Mouse (Mus musculus): ENCODE measurements around the gene Zscan5b.
"Not testable (repeated sequence)": the region's sequence is repeated elsewhere in the genome, so short reads cannot be mapped to it uniquely, and the experiment has no call there.

The Zscan5b gene

DNA sequence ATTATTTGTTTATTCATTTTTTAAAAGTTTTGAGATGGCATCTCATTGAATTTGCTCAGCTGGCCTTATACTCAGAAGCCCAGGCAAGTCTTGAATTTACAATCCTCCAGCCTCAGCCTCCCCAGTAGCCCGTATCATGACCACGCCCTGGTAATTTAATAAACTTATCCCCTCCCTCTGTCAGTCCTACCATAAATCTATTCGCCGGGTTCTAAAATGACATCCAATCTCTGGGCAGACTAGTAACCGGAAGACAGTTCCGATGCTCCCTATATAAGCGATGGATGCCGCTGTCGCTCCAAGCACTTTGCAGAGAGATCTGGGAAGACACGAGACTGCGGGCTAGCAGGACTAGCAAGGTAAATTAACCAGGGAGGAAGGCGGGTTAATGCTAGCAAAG lies at the start of gene Zscan5b:
TSS of gene Zscan5b (plus strand) at position 301 of the 400 bp plus-strand sequence.
- DNase-seq = no peak

DNA sequence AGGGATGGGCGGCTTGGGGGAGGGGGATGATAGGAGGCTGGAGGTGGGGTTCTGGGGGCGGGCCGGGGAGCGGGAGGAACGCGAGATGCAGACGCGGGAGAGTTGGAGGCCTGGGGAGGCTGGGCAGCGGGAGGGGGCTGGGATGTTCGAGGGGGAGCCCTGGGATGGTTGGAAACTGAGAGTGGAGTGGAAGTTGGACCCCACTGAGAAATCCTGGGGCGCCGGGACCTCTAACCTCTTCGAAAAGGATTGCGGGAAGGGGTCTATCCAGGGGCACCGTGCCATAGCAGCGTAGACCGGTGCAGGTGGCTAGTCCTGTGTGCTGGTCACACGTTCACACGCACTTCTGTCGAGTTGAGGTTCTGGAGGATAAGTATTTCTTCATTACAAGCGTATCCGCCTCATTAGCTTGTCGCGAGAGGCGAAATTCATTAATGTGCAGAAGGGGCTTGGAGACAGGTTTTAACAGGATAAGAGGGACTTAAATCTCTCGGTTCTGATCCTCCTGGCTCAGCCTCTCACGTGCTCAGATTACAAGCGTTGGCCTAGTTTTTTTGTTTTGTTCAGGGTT lies 49.3 kb upstream of the Zscan5b start:
- no peak for DNase-seq

DNA sequence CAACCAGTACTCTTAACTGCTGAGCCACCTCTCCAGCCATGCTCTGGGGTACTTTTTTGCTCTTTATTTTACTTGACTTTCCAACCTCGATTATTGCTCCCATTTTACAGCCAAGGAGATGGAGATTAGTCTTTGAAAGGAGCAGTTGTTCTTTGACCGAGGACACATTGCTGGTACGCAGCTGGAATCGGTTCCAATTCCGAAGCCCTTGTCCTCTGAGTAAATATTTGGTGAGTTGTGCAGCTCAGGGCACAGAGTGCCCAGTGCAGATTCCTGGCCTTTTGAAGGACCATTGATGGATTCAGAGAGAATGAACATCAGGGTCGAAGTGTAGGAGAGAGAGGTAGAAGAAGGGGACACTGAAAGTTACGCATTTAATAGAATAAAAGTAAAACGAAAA lies 48.2 kb upstream of the Zscan5b start:
- no peak for DNase-seq

DNA sequence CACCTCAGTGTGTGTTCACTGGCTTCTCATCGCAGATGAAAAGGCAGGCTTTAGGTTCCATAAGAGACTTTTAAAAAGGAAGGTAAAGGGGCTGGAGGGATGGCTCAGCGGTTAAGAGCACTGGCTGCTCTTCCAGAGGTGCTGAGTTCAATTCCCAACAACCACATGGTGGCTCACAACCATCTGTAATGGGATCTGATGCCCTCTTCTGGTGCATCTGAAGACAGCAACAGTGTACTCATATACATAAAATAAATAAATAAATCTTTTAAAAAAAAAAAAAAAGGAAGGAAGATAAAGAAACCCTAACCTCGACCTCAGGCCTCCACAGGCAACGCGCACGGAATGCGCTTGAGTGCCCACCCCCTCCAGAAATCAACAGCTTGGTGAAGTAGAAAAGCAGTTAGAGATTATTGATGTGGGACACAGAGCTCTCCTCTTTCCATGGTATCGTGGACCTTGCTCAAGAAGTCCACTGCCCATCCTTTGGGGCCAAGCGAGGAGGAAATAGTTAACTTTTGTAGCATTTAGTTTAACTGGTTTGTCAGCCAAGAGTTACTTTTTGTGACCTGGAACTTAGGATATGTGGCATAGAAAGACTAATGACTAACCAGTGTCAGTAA lies 47.6 kb upstream of the Zscan5b start:
- not testable (repeated sequence) for DNase-seq

DNA sequence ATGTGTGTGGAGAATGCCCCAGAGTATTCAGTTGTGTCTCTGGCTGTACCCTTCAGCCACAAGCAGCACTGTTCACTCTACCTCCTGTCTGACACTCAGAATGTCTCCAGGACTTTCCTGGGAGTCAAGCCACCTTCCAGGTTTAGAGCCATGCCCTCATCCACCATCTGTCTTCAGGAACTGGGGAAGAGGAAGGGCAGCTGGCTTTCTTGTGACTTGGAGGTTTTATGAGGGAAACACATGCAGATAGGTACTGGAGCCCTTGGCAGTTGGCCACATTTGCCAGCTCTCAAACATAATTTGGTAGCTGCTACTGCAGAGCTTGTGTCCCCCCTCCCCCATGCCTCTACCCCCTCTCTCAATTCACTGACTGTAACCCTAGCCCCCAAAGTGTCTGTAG lies 43.1 kb upstream of the Zscan5b start:
- DNase-seq = no peak

DNA sequence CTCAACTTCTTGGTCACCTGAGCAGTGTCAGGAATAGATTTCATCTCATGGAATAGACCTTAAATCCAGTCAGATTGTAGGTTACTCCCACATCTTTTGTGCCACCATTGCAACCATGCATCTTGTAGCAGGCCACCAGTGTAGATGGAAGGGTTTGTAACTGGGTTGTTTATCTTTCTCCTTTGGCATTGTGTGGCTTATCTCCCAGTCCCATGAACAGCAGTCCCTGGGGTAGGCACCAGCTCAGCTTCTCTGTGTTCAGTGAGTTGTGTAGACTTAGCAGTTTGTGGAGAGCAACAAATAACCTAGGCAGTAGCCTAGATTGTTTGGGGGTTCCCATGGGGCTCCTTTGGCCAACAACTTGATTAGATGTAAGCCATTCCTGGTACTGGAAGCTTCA lies 39.2 kb upstream of the Zscan5b start:
- DNase-seq = no peak

DNA sequence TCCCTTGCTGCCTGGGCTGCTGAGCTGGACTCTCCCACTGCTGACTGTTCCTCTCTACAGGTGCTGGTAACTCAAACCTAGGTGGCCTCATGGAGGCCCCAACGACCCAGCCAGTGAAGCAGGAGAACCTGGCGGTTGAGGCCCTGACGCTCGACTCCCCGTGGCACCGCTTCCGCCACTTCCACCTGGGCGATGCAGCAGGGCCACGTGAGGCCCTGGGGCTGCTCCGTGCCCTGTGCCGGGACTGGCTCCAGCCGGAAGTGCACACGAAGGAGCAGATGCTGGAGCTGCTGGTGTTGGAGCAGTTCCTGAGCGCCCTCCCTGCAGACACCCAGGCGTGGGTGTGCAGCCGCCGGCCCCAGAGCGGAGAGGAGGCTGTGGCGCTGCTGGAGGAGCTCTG lies 38.3 kb upstream of the Zscan5b start:
- DNase-seq = no peak

DNA sequence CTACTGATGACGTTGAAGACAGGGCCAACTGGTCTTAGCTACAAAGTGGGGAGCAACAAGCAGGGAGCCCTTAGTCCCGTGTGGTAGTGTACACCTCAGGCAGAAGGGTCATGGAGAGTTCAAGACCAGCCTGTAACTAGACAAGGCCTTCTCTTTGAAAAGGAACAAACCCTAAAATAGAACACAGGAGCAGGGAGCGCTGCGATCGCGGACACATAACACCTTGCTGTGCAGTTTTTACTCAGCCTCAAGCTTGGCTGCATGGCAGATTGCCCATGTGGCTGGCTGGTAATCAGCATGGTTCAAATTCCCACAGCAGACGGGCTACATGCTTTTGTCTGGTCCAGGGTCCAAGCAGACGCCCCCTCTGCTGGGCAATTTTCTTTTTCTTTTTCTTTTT lies 37.6 kb upstream of the Zscan5b start:
- no peak for DNase-seq

DNA sequence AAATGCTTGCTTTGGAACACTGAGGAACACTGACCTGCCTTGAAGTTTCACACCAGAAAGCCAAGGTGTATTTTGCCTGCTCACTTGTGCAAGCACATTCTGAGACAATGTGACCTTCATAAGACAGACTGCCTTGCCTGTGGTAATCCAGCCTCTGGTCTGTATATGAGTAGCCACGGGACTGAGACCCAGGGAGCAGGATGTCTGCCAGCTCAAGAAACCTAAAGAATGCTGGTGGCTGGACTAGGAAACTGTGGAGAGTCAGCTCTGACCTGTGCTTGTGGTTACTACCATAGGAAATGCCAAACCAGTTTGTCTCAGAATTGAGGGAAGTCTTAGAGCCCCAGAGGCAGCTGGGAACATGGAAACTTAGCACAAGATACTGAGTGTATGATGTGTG lies 36.7 kb upstream of the Zscan5b start:
- DNase-seq = no peak

DNA sequence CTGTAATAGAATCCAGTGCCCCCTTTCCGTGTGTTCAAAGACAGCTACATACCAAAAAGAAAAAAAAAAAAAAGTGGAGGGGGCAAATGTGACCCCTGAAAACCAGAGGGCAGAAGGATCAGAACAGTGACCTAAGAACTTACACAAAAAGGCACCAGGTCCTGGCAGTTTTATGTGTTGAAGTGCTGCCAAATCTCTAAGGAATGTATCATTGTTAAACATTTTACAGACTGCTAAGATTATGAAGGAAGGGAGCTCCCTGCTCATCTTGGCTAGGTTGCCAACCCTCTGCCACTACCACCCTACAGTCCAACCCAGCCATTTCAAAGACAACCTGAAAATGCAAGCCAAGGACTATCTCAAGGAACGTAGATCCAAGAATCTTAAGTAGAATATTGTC lies 35.9 kb upstream of the Zscan5b start:
- no peak for DNase-seq

DNA sequence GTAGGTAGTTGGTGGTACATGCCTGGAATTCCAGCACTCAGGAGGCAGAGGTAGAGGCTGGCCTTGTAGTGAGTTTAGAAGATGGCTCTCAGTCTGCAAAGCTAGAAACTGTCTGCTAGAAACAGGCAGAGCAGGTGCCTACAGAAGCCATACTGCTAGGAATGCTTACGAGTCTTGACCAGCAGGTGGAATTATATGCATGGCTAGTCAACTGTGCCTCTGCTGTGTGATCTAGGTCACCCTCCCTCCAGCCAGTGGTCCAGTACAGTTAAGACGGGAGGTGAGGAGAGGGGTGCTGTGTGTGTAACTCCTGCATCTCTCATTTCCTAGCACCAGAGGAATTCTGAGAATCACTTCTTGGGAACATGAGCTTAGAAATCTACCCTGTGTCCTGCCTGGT lies 35.3 kb upstream of the Zscan5b start:
- no peak for DNase-seq

DNA sequence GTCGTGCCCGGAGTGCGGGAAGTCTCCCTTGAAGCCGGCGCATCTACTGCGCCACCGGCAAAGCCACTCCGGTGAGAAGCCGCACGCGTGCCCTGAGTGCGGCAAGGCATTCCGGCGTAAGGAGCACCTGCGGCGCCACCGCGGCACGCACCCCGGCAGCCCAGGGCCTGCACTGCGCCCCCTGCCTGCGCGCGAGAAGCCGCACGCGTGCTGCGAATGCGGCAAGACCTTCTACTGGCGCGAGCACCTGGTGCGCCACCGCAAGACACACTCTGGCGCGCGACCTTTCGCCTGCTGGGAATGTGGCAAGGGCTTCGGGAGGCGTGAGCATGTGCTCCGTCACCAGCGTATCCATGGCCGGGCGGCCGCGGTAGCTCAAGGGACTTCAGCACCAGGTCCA lies 32.5 kb upstream of the Zscan5b start:
- DNase-seq = no peak

DNA sequence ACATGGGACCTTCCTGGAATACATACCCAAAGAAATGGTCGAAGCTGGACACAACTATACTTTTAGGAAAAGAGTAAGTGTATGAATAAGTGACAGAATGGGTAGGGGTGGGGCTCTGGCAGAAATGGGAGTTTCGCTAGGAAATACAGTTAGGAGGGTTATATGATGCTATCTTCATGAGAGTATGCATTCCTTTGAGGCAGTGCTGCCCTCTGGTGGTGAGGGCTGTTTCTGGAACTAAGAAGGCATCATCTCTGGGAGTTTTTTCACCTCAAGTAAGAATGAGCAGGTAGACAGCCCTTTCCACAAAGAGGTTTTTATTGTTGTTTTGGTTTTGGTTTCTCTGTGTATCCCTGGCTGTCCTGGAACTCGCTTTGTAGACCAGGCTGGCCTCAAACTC lies 30.7 kb upstream of the Zscan5b start:
- peak; percentile 86 for DNase-seq

DNA sequence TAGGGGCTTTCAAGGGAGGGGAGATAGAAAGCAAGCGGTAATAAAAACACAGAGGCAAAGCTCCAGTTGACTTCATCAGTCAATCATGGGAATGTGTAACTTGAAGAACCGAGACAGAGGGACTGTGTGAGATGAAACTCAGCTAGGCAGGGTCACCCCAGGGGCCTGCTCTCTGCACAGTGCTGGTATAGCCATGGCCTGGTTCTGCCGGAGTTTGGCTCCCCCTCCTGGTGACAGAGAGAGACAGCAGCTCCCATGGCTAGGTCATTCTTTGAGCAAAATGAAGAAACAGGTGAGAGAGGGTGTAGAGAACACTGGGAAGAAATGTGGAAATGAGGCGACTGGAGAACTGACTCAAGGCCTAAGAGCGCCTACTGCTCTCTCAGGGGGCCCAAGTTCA lies 27.9 kb upstream of the Zscan5b start:
- DNase-seq = peak; percentile 78

DNA sequence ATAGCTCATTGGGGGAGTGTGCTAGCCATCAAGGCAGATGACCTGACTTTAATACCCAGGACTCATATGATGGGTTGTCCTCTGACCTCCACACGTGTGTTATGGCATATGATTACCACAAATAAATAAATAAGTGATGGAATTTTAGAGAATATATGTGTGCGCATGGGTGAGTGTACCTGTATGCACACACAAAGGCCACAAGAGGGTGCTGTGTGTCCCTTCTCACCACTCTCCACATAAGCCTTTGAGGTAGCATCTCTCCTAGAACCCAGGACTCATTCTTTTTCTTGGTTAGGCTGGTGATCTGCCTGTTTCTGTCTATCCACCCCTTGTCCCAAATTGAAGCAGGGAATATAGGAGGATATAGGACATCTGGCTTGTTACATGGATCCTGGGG lies 26.3 kb upstream of the Zscan5b start:
- no peak for DNase-seq

DNA sequence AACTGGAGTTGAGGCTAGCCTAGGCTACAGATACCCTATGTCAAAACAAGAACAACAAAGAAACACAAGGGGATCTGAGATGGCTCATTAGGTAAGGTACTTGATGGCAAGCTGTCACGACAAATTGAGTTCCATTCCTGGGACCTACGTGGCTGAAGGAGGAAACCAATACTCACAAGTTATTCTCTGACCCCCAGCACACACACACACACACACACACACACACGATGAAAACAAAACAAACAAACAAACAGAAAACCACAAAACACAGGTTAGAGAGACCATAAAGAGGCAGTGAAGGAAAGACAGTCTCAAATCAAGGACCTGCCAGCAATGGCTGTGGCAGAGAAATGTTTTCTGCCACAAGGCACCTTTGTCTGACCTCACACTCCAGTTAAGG lies 25.3 kb upstream of the Zscan5b start, which contains the start of gene Galp:
TSS of gene Galp (plus strand) at position 301 of the 400 bp plus-strand sequence.
- no peak for DNase-seq

DNA sequence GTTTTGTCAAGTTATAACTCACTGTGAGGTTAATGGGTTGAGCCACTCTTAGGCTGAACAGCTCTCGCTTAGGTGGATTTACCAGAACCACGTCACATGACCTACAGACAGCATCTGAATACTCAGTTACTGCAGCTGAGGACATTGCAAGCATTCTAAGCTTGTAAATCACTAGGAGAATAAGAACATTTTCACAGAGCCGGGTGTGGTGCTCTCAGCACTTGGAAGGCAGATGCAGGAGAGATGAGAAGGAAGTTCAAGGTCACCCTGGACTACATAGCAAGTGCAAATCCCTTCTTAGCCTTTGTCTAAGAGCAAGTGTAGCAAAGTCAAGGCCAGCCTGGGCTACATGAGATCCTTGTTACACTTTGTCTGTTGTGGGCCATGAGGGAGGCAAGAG lies 17.9 kb upstream of the Zscan5b start:
- no peak for DNase-seq

DNA sequence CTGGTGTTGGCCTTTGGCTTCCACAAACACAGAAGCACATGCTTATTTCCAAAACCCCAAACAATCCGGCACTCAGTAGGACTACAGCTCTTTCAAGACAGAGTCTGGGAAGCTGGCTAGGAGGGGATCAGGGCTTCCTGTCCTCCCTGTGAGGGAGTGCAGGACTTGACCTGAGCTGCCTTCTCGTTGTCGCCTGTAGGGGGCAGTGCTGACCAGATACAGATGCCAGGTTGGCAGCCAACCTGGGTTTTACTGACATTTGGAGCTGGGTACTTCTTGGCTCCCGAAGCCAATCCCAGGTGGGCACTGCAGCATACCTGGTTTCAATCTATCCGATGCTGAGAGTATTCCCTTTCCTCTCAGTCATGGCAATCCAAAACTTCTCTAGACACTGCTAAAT lies 8.9 kb upstream of the Zscan5b start:
- peak; percentile 19 for DNase-seq

DNA sequence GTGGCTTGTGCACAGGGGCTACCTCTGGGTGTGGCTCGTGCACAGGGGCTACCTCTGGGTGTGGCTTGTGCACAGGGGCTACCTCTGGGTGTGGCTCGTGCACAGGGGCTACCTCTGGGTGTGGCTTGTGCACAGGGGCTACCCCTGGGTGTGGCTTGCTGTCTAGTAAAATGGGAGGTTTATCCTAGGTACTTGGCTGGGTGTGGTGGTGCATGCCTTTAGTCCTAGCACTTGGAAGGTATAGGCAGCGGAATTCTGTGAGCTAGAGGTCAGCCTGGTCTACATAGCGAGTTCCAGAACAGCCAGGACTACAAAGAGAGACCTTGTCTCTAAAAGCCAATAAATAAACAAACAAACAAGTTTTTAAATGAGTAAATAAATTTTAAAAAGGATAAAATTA lies 7.4 kb upstream of the Zscan5b start:
- DNase-seq = not testable (repeated sequence)

DNA sequence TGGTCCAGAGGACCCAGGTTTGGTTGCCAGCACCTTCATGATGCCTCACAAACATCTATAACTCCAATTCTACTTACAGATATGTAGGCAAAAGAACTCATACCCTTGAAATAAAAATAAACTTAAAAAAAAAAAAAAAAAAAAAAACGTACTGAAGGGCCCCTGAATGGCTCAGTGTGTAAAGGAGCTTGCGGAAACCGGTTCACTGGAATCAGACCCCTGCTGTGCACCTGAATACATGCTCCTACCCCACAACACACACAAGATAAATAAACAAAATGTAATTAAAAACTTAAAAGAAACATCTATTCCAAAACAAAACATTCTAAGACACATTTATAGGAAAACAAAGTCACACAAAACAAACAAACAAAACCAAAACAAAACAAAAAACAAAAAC lies 1.9 kb upstream of the Zscan5b start:
- no peak for DNase-seq

DNA sequence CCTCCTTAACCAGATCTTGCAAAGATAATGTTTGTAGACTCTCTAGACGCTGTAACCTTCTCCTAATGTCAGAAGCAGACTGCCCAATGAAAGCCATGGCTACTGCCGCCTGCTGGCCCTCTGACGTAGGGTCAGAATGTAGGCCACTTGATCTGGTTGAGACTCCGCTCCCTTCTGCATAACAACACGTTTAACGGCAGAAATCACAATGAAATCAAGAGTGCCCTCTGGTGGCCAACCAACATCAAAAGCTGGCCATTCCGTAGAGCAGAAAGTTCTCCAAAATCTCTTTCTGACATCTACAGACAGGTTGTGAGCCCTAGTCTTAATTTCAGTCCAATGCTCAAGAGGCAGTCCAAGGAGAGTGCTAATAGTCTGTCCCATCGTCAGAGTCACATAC lies 6.4 kb downstream of the Zscan5b start:
- peak; percentile 13 for DNase-seq

DNA sequence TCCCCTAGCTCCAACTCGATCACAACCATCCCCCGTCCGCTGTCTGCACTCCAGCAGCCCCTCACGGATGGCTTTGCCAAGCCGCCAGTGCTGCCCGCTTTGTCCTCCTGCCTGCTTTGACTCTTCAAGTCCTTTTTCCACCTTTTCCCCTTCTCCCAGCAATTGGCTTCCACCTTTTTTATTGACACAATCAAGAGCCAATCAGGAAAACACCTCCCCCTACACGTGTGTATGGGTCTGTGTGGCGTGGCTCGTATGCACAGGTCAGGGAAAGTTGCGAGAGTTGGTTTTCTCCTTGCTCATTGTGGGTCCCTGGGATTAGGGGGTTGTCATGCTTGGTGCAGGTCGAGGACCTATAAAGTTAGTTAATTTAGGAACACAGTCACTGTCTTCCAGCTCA lies 17.7 kb downstream of the Zscan5b start:
- no peak for DNase-seq

DNA sequence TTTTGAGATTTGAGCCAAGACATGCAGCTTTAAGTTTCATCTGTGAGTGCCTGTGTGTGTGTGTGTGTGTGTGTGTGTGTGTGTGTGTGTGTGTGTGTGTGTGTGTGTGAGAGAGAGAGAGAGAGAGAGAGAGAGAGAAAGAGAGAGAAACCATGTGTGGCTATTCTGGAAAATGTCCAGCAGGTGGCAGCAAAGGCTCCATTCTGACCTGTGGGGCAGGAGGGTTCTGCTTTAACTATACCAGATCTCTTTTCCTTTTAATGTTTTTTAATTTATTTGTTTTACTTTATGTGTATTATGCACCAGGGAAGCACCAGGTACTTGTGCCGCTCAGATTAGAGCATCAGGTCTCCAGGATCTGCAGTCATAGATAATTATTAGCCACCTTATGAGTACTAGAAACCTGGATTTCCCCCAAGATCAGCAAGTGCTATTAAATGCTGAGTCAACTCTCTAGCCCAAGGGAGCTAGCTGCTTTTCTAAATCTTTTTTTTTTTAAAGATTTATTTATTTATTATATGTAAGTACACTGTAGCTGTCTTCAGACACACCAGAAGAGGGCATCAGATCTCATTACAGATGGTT lies 18.9 kb downstream of the Zscan5b start:
- peak; percentile 64 for DNase-seq

DNA sequence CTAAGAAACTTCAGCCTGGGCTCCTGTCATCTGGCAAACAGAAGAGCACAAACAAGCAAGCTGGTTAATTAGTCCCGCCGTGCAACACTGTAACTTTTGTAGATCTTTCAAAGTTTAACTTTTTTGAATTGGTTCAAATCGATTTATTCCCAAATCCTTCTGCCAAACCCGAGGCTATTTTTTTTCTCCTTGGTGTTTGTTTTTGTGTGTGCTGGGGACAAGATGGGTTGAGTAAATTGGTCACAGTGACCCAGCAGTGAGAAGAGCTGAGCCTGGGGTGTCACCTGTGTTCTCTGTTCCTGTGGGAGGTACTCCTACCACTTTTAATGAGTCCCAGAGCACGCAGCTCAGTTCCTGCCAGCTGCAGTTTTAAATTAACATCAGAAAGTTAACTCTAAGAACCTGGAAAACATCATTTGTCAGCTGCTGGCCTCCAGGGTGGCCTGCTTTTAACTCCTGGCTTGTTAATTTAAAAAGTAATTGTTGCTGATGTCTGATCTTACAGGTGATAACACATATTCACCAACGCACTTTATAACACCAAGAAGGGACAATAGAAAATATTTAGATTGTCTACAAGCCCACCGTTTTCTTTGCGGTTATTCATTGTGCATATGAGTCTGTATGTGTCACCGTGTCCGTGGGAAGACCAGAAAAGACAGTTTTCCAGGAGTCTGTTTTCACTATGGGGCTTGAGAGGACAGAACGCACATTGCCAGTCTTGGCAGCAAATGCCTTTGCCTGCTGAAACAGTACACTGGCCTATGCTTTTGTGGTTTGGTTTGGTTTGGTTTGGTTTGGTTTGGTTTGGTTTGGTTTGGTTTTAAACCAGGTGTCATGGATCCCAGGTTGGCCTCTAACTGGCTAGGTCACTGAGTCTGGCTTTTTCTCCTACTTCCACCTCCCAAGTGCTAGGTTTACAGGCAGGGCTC lies 22.5 kb downstream of the Zscan5b start:
- no peak for DNase-seq
